8 mouse cellular contexts compared by ENCODE assay signal in genomic region chr8:81061950-81062349, GRCm38 (mm10). TPM values are rescaled to one million over a fixed set of nuclear protein-coding genes. Genes with fewer than 3 reads are reported as not detected.
DNase-seq lines count a peak whose midpoint lies in the region; ATAC-seq and TF ChIP-seq lines count a peak whose summit lies in the region.
"Had no signal": no experiment of that assay in that cellular context is flagged by ENCODE, and none has a peak within 500 bp of the region (broad histone marks: within the 10 kb centered on the region; RNA-seq: fewer than 3 reads in every experiment).

No protein-coding gene starts in this region.

- no peak for ATAC-seq in liver, embryonic 12.5 days

- TF ChIP-seq CTCF in cortical plate, adult 2 months (IDR thresholded peaks at IDR 0.05; ENCODE audit: extremely low read depth, insufficient read depth, low read length) = peak; percentile 39; the same call in 1 of the 2 replicates

- no peak overlapping the region for H3K4me2 ChIP-seq in liver, embryonic 12.5 days

- H3K4me3 ChIP-seq in liver, embryonic 12.5 days = no peak overlapping the region
- no peak overlapping the region for H3K4me3 ChIP-seq in cortical plate, adult 2 months (ENCODE audit: insufficient read depth, low read length)
- H3K4me3 ChIP-seq: embryonic facial prominence, embryonic 15.5 days had no signal

- 20% methylated on average over 3 of the region's 3 CpGs for WGBS in liver, embryonic 12.5 days (ENCODE audit: insufficient replicate concordance)

- H3K27me3 ChIP-seq in liver, embryonic 12.5 days (replicated peaks) = no peaks in the 10 kb centered on the region
- H3K27me3 ChIP-seq: embryonic facial prominence, embryonic 15.5 days had no signal

- TF ChIP-seq POLR2A in cortical plate, adult 2 months (IDR thresholded peaks at IDR 0.05; ENCODE audit: extremely low read depth, insufficient read depth, low read length) = no peak

- H3K27ac ChIP-seq in liver, embryonic 12.5 days = no peak overlapping the region
- H3K27ac ChIP-seq in cortical plate, adult 2 months (ENCODE audit: insufficient read depth, low read length) = no peak overlapping the region
- H3K27ac ChIP-seq: embryonic facial prominence, embryonic 15.5 days had no signal

- no peak overlapping the region for H3K9ac ChIP-seq in liver, embryonic 12.5 days
- H3K9ac ChIP-seq: embryonic facial prominence, embryonic 15.5 days had no signal

- no peaks in the 10 kb centered on the region for H3K4me1 ChIP-seq in liver, embryonic 12.5 days
- no peaks in the 10 kb centered on the region for H3K4me1 ChIP-seq in cortical plate, adult 2 months (ENCODE audit: control insufficient read depth, insufficient read depth, low read length)
- H3K4me1 ChIP-seq: embryonic facial prominence, embryonic 15.5 days had no signal

- peak; percentile 5 for DNase-seq in liver
- peak; percentile 30 for DNase-seq in MN1 (ENCODE audit: low spot score)
- peak; percentile 18 to 19 for DNase-seq in kidney, postnatal 4 days
- peak; percentile 54 for DNase-seq in retina, embryonic 14.5 days (ENCODE audit: low spot score)
- no peak for DNase-seq in spleen, postnatal 14 days (ENCODE audit: low spot score in 2 of 2)

- H3K36me3 ChIP-seq in liver, embryonic 12.5 days = no peaks in the 10 kb centered on the region
- H3K36me3 ChIP-seq: embryonic facial prominence, embryonic 15.5 days had no signal

- H3K9me3 ChIP-seq in liver, embryonic 12.5 days (replicated peaks) = no peaks in the 10 kb centered on the region
- H3K9me3 ChIP-seq: embryonic facial prominence, embryonic 15.5 days had no signal

RNA-seq across cellular contexts. Expression of gene Usp38, which starts 47.2 kb away (rescaled TPM):
- 19.3 and 20.7 TPM in 2 replicates for polyA plus RNA-seq in liver, embryonic 12.5 days (2016; fragmentation: Nextera tagmentation; extraction: Ambion mirVana)
- polyA plus RNA-seq in cortical plate, adult 2 months (2012; rRNA removed) = 11.4 TPM in 2 replicates

Comparison
In these comparisons a context has a peak if more than half of its experiments do, and no peak if none do; other contexts are left out.
1. DNase-seq: peak in liver (single experiment), MN1 (single experiment), kidney, postnatal 4 days (2 of 2) and retina, embryonic 14.5 days (single experiment); none in spleen, postnatal 14 days (0 of 2).